Mouse (Mus musculus): Measurements from ENCODE around the gene Dzip1. TPM values are rescaled to one million over a fixed set of nuclear protein-coding genes. Genes with fewer than 3 reads are reported as not detected.

The Dzip1 gene
- polyA plus RNA-seq, 1 experiment from 2014 or later: 37.7 TPM

- Histone ChIP-seq H3K4me3 (replicated peaks) (no peak overlapping the region), H3K4me1 (replicated peaks) (peaks cover 5% of the 10 kb centered on the region), H3K9ac (replicated peaks) (no peak overlapping the region), H3K27ac (no peak overlapping the region), H3K27me3 (no peaks in the 10 kb centered on the region), H3K4me2 (no peak overlapping the region), H3K9me3 (no peaks in the 10 kb centered on the region), H3K36me3 (no peaks in the 10 kb centered on the region)
- 83% methylated on average over 6 of the region's 6 CpGs for WGBS
- ATAC-seq (ENCODE audit: insufficient number of reproducible peaks, insufficient read depth, low FRiP score, low TSS enrichment, low read depth): no peak
These were observed 92.0 kb downstream of the Dzip1 start for GRCm38 (mm10) chr14:118833241-118833640.

DNA sequence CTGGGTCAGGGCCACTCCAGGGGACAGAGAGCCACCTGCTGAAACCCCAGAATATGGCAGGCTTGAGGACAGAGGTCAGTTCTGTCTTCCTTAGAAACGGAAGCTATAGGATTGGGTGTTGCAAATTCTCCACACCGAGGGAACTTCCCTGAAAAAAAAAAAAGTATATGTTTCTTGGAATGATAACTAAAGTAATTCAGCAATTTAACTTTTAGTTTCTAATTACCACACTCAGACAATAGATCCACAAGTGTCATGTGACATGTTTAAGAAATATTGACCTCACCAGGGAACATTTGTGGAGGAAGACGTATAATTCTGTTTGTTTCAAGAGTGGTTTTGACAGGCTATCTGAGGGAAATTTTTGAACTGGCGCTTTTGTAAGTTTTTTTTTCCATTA lies 93.7 kb downstream of the Dzip1 start:
- ATAC-seq (ENCODE audit: insufficient number of reproducible peaks, insufficient read depth, low FRiP score, low TSS enrichment, low read depth): no peak

GRCm38 (mm10) chr14:118829331-118830095 lies 95.7 kb downstream of the Dzip1 start:
- H3K27ac ChIP-seq: no peak overlapping the region
- H3K27me3 ChIP-seq: no peaks in the 10 kb centered on the region
- 75% methylated on average over 11 of the region's 11 CpGs for WGBS
- H3K4me1 ChIP-seq (replicated peaks): peaks cover 4% of the 10 kb centered on the region
- no peak overlapping the region for H3K9ac ChIP-seq (replicated peaks)
- no peaks in the 10 kb centered on the region for H3K9me3 ChIP-seq
- H3K4me3 ChIP-seq (replicated peaks): no peak overlapping the region
- no peak overlapping the region for H3K4me2 ChIP-seq
- H3K36me3 ChIP-seq: no peaks in the 10 kb centered on the region
- ATAC-seq (ENCODE audit: insufficient number of reproducible peaks, insufficient read depth, low FRiP score, low TSS enrichment, low read depth): no peak

More for the DNA sequence above, 93.7 kb downstream of the Dzip1 start:
- 71% methylated on average over 4 of the region's 4 CpGs for WGBS
- Histone ChIP-seq H3K9me3 (no peaks in the 10 kb centered on the region), H3K4me2 (no peak overlapping the region), H3K9ac (replicated peaks) (no peak overlapping the region), H3K4me1 (replicated peaks) (peaks cover 5% of the 10 kb centered on the region), H3K27ac (no peak overlapping the region), H3K36me3 (no peaks in the 10 kb centered on the region), H3K4me3 (replicated peaks) (no peak overlapping the region), H3K27me3 (no peaks in the 10 kb centered on the region)

- H3K27ac ChIP-seq: no peak overlapping the region
- no peak for ATAC-seq (ENCODE audit: insufficient number of reproducible peaks, insufficient read depth, low FRiP score, low TSS enrichment, low read depth)
- 55% methylated on average over 7 of the region's 7 CpGs for WGBS
- no peak overlapping the region for H3K4me2 ChIP-seq
- no peaks in the 10 kb centered on the region for H3K4me1 ChIP-seq (replicated peaks)
- H3K27me3 ChIP-seq: no peaks in the 10 kb centered on the region
- no peaks in the 10 kb centered on the region for H3K36me3 ChIP-seq
- no peak overlapping the region for H3K4me3 ChIP-seq (replicated peaks)
- no peak overlapping the region for H3K9ac ChIP-seq (replicated peaks)
- no peaks in the 10 kb centered on the region for H3K9me3 ChIP-seq
These were observed 97.9 kb downstream of the Dzip1 start for GRCm38 (mm10) chr14:118827283-118827904.

GRCm38 (mm10) chr14:118826346-118826745 lies 98.9 kb downstream of the Dzip1 start:
- Histone ChIP-seq H3K4me2 (no peak overlapping the region), H3K27ac (no peak overlapping the region), H3K4me1 (replicated peaks) (no peaks in the 10 kb centered on the region), H3K9ac (replicated peaks) (no peak overlapping the region), H3K36me3 (no peaks in the 10 kb centered on the region), H3K4me3 (replicated peaks) (no peak overlapping the region), H3K9me3 (no peaks in the 10 kb centered on the region), H3K27me3 (peaks cover 3% of the 10 kb centered on the region; the same call in 1 of the 2 replicates)
- 81% methylated on average over 8 of the region's 8 CpGs for WGBS
- ATAC-seq (ENCODE audit: insufficient number of reproducible peaks, insufficient read depth, low FRiP score, low TSS enrichment, low read depth): no peak

Other genes starting within 250 kb of the Dzip1 start
- gene Abcc4, start 219.2 kb downstream of the Dzip1 start, polyA plus RNA-seq (2016; fragmentation: Nextera tagmentation; extraction: Ambion mirVana): 2.0 and 2.1 TPM in 2 replicates
- gene Cldn10, start 137.6 kb downstream of the Dzip1 start, polyA plus RNA-seq (2016; fragmentation: Nextera tagmentation; extraction: Ambion mirVana): 1.2 and 1.4 TPM in 2 replicates
- gene Dnajc3, start 12.5 kb upstream of the Dzip1 start, polyA plus RNA-seq (2016; fragmentation: Nextera tagmentation; extraction: Ambion mirVana): 26.7 and 28.1 TPM in 2 replicates
- 23.5 and 24.2 TPM in 2 replicates for gene Uggt2, start 174.0 kb upstream of the Dzip1 start, polyA plus RNA-seq (2016; fragmentation: Nextera tagmentation; extraction: Ambion mirVana)
- gene Hs6st3, start 212.9 kb upstream of the Dzip1 start, polyA plus RNA-seq (2016; fragmentation: Nextera tagmentation; extraction: Ambion mirVana): 0.17 and 0.31 TPM in 2 replicates